ENCODE assay signal across 9 mouse cellular contexts in genomic region chr7:79149522-79149921, GRCm38 (mm10). TPM values are rescaled to one million over a fixed set of nuclear protein-coding genes. Genes with fewer than 3 reads are reported as not detected.
DNase-seq lines count a peak whose midpoint lies in the region; ATAC-seq and TF ChIP-seq lines count a peak whose summit lies in the region.
"Had no signal": no experiment of that assay in that cellular context is flagged by ENCODE, and none has a peak within 500 bp of the region (broad histone marks: within the 10 kb centered on the region; RNA-seq: fewer than 3 reads in every experiment).

No protein-coding gene starts in this region.

- H3K9me3 ChIP-seq in midbrain, embryonic 12.5 days: no peaks in the 10 kb centered on the region
- no peaks in the 10 kb centered on the region for H3K9me3 ChIP-seq in midbrain, embryonic 10.5 days (replicated peaks)
- H3K9me3 ChIP-seq in intestine, postnatal 0 days (ENCODE audit: control insufficient read depth): no peaks in the 10 kb centered on the region
- no peaks in the 10 kb centered on the region for H3K9me3 ChIP-seq in stomach, embryonic 15.5 days

- no peak for ATAC-seq in midbrain, embryonic 12.5 days (ENCODE audit: low FRiP score, low read depth)
- peak; percentile 54 for ATAC-seq in intestine, postnatal 0 days
- ATAC-seq in stomach, embryonic 15.5 days (ENCODE audit: insufficient read depth, low FRiP score, low read depth): no peak

- no peaks in the 10 kb centered on the region for H3K27me3 ChIP-seq in heart, adult 2 months (ENCODE audit: control insufficient read depth, insufficient read depth, low read length)
- peaks cover 9% of the 10 kb centered on the region for H3K27me3 ChIP-seq in midbrain, embryonic 12.5 days
- peaks cover 3% of the 10 kb centered on the region; the same call in 1 of the 2 replicates for H3K27me3 ChIP-seq in midbrain, embryonic 10.5 days (ENCODE audit: low read depth, poor library complexity, severe bottlenecking)
- H3K27me3 ChIP-seq in intestine, postnatal 0 days (replicated peaks; ENCODE audit: control insufficient read depth, insufficient read depth, low read length): no peaks in the 10 kb centered on the region
- H3K27me3 ChIP-seq in stomach, embryonic 15.5 days (replicated peaks): no peaks in the 10 kb centered on the region

- peaks cover 6% of the 10 kb centered on the region for H3K4me1 ChIP-seq in heart, adult 2 months (ENCODE audit: control insufficient read depth, insufficient read depth, low read length)
- H3K4me1 ChIP-seq in midbrain, embryonic 12.5 days: peaks cover 20% of the 10 kb centered on the region
- peaks cover 32% of the 10 kb centered on the region for H3K4me1 ChIP-seq in midbrain, embryonic 10.5 days
- 0 out of 2 replicates have a peak, but pooled peaks cover 2% of the 10 kb centered on the region for H3K4me1 ChIP-seq in intestine, postnatal 0 days (replicated peaks; ENCODE audit: control insufficient read depth, insufficient read depth, low read length)
- peaks cover 18% of the 10 kb centered on the region for H3K4me1 ChIP-seq in stomach, embryonic 15.5 days

- peak overlapping the region; percentile 69 for H3K4me3 ChIP-seq in heart, adult 2 months
- no peak overlapping the region for H3K4me3 ChIP-seq in midbrain, embryonic 12.5 days
- H3K4me3 ChIP-seq in midbrain, embryonic 10.5 days: no peak overlapping the region
- peak overlapping the region; percentile 65; the same call in 1 of the 2 replicates for H3K4me3 ChIP-seq in intestine, postnatal 0 days (ENCODE audit: low read depth, low read length)
- 0 out of 2 replicates have a peak overlapping the region, but pooled peaks have one; percentile 56 for H3K4me3 ChIP-seq in stomach, embryonic 15.5 days (replicated peaks)

- no peak overlapping the region for H3K9ac ChIP-seq in heart, adult 2 months (ENCODE audit: low read depth, low read length)
- H3K9ac ChIP-seq in midbrain, embryonic 12.5 days (replicated peaks): no peak overlapping the region
- H3K9ac ChIP-seq in intestine, postnatal 0 days (ENCODE audit: low read depth, low read length): 0 out of 2 replicates have a peak overlapping the region, but pooled peaks have one; percentile 58
- no peak overlapping the region for H3K9ac ChIP-seq in stomach, embryonic 15.5 days

- intact Hi-C loops in heart, adult 2 months (cut with DNase I): loop anchor here (5.0 kb wide), 1 partner anchor 318 kb away; the partner anchor contains the start of gene Polg
- intact Hi-C loops in heart, postnatal 14 days (cut with DNase I): loop anchor here (5.0 kb wide), 1 partner anchor 43 kb away; no protein-coding TSS in a partner anchor

- H3K4me2 ChIP-seq in midbrain, embryonic 12.5 days (replicated peaks): peak overlapping the region; percentile 87
- peak overlapping the region; percentile 83 for H3K4me2 ChIP-seq in intestine, postnatal 0 days (replicated peaks; ENCODE audit: low read depth)
- H3K4me2 ChIP-seq in stomach, embryonic 15.5 days: peak overlapping the region; percentile 78; the same call in 1 of the 2 replicates

- no peak for TF ChIP-seq CTCF in heart, adult 2 months (IDR thresholded peaks at IDR 0.05)
- TF ChIP-seq CTCF in intestine, postnatal 0 days (IDR thresholded peaks at IDR 0.05; ENCODE audit: low read depth): no peak

- peaks cover 2% of the 10 kb centered on the region; the same call in 1 of the 2 replicates for H3K79me2 ChIP-seq in heart, adult 2 months (replicated peaks; ENCODE audit: control insufficient read depth, insufficient read depth, low read length)

- 36% methylated on average over 6 of the region's 6 CpGs for WGBS in heart, adult 2 months
- 78% methylated on average over 6 of the region's 6 CpGs for WGBS in midbrain, embryonic 12.5 days
- WGBS in midbrain, embryonic 10.5 days: 77% methylated on average over 6 of the region's 6 CpGs
- WGBS in intestine, postnatal 0 days: 31% methylated on average over 6 of the region's 6 CpGs
- 60% methylated on average over 6 of the region's 6 CpGs for WGBS in stomach, embryonic 15.5 days

- H3K27ac ChIP-seq in heart, adult 2 months: peak overlapping the region; percentile 96
- H3K27ac ChIP-seq in midbrain, embryonic 12.5 days (replicated peaks): no peak overlapping the region
- H3K27ac ChIP-seq in midbrain, embryonic 10.5 days (replicated peaks): no peak overlapping the region
- 0 out of 2 replicates have a peak overlapping the region, but pooled peaks have one; percentile 73 for H3K27ac ChIP-seq in intestine, postnatal 0 days (ENCODE audit: low read depth, low read length)
- no peak overlapping the region for H3K27ac ChIP-seq in stomach, embryonic 15.5 days

- no peaks in the 10 kb centered on the region for H3K36me3 ChIP-seq in heart, adult 2 months (ENCODE audit: control insufficient read depth, insufficient read depth, low read length)
- 0 out of 2 replicates have a peak, but pooled peaks cover 3% of the 10 kb centered on the region for H3K36me3 ChIP-seq in midbrain, embryonic 12.5 days
- H3K36me3 ChIP-seq in midbrain, embryonic 10.5 days: peaks cover 9% of the 10 kb centered on the region
- H3K36me3 ChIP-seq in intestine, postnatal 0 days (ENCODE audit: control insufficient read depth, insufficient read depth): peaks cover 10% of the 10 kb centered on the region; the same call in 1 of the 2 replicates
- H3K36me3 ChIP-seq in stomach, embryonic 15.5 days: no peaks in the 10 kb centered on the region

- 0 out of 2 replicates have a peak, but pooled peaks have one; percentile 12 for TF ChIP-seq EP300 in heart, adult 2 months (IDR thresholded peaks at IDR 0.05; ENCODE audit: insufficient read depth, low read depth, low read length)

- TF ChIP-seq POLR2A in heart, adult 2 months (IDR thresholded peaks at IDR 0.05; ENCODE audit: insufficient read depth, low read depth, low read length): no peak

- DNase-seq in heart, adult 2 months: no peak
- no peak for DNase-seq in heart, postnatal 14 days
- DNase-seq in midbrain, embryonic 10.5 days (ENCODE audit: low spot score): no peak
- no peak for DNase-seq in layer of hippocampus, postnatal 14 days (ENCODE audit: low spot score in 2 of 2)
- DNase-seq in testis, postnatal 10 days (ENCODE audit: low spot score): no peak

RNA-seq across cellular contexts. Expression of gene Mfge8, which starts 0.7 kb away (rescaled TPM):
- total RNA-seq in heart, adult 2 months (2021): 100 to 1,000 TPM; 122 to 133 TPM
- 172 and 178 TPM in 2 replicates for polyA plus RNA-seq in heart, adult 2 months (2012; rRNA removed)
- total RNA-seq in heart, postnatal 14 days (2021): 100 to 1,000 TPM; 145 to 153 TPM
- polyA plus RNA-seq in midbrain, embryonic 12.5 days (2016; fragmentation: Nextera tagmentation; extraction: Ambion mirVana): 57.6 and 68.1 TPM in 2 replicates
- 94.9 and 98.1 TPM in 2 replicates for polyA plus RNA-seq in midbrain, embryonic 10.5 days (2016; fragmentation: Nextera tagmentation; extraction: Ambion mirVana)
- 217 and 219 TPM in 2 replicates for polyA plus RNA-seq in intestine, postnatal 0 days (2015; fragmentation: Nextera tagmentation; extraction: Ambion mirVana)
- 218 and 234 TPM in 2 replicates for polyA plus RNA-seq in stomach, embryonic 15.5 days (2015; fragmentation: Nextera tagmentation; extraction: Ambion mirVana)
- 100 to 1,000 TPM; 136 to 141 TPM for total RNA-seq in layer of hippocampus, postnatal 14 days (2021)

RNA-seq across cellular contexts. Expression of gene Hapln3, which starts 18.7 kb away (rescaled TPM):
- under 1 TPM; 0.14 to 0.18 TPM for total RNA-seq in heart, adult 2 months (2021)
- 0.57 and 1.3 TPM in 2 replicates for polyA plus RNA-seq in heart, adult 2 months (2012; rRNA removed)
- under 1 TPM; 0.34 to 0.45 TPM for total RNA-seq in heart, postnatal 14 days (2021)
- polyA plus RNA-seq in midbrain, embryonic 12.5 days (2016; fragmentation: Nextera tagmentation; extraction: Ambion mirVana): 1.5 and 2.0 TPM in 2 replicates
- polyA plus RNA-seq in midbrain, embryonic 10.5 days (2016; fragmentation: Nextera tagmentation; extraction: Ambion mirVana): 2.7 and 3.2 TPM in 2 replicates
- polyA plus RNA-seq in intestine, postnatal 0 days (2015; fragmentation: Nextera tagmentation; extraction: Ambion mirVana): 0.25 and 0.48 TPM in 2 replicates
- polyA plus RNA-seq in stomach, embryonic 15.5 days (2015; fragmentation: Nextera tagmentation; extraction: Ambion mirVana): 2.3 and 2.7 TPM in 2 replicates
- total RNA-seq in layer of hippocampus, postnatal 14 days (2021): 1 to 10 TPM; 4.1 to 4.5 TPM
- polyA plus RNA-seq: CD4-positive, CD25-positive, alpha-beta regulatory T cell, adult 4 months had no signal

Comparison
In these comparisons a context has a peak if more than half of its experiments do, and no peak if none do; other contexts are left out.
1. H3K27ac ChIP-seq: peak in heart, adult 2 months (single experiment) and intestine, postnatal 0 days (single experiment); none in midbrain, embryonic 12.5 days (single experiment), midbrain, embryonic 10.5 days (single experiment) and stomach, embryonic 15.5 days (single experiment).
2. H3K4me3 ChIP-seq: peak in heart, adult 2 months (single experiment), intestine, postnatal 0 days (single experiment) and stomach, embryonic 15.5 days (single experiment); none in midbrain, embryonic 12.5 days (single experiment) and midbrain, embryonic 10.5 days (single experiment).
3. Peak in every context shown above with its lines, with median percentiles within 50 percentile points of each other: H3K4me2 ChIP-seq.